Mouse (Mus musculus): ENCODE measurements around the gene Mcpt8. TPM values are rescaled to one million over a fixed set of nuclear protein-coding genes. Genes with fewer than 3 reads are reported as not detected.
A peak's percentile ranks its signal among the peaks of the same experiment; 100 is the strongest.

Gene Mcpt8
- polyA plus RNA-seq, 1 experiment = not detected

DNA sequence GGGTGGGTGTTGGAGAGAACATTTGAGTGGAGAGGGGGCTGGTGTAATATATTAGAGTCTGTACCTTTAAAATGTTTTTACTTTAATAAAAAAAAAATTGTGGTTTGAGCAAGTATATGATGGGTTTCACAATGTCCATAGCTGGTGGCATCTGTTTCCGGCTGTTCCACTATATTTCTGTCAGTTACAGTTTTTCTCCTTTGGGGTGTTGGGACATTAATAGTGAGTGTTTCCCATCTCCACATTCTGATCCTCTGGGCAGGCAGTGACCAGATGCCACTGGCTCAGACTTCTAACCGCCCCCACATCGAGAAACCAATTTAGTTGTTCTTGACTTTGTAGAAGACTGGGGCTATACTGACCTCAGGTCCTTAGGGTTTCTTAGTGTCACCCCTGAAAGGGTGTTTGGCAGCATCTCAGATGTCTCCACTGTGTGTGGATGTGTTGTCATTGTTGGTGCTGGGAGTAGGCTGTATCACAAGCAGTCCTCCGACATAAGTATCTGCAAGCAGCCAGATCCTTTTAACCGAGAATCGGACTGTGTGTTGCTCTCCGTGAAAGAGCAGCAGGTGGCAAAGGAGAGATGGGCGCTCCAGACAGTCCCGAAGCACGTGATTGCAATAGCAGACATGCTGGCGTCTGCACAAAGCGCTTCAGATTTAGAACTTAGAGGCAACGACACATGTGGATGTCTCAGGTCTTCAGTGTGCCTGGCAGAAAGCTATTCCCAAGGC lies 20.5 kb upstream of the Mcpt8 start:
- H3K27ac ChIP-seq (ENCODE audit: control insufficient read depth, insufficient read depth, low read length) = no peak overlapping the region
- no peak overlapping the region for H3K4me3 ChIP-seq (ENCODE audit: control insufficient read depth, insufficient read depth, low read length)
- 67% methylated on average over 13 of the region's 13 CpGs for WGBS
- no peaks in the 10 kb centered on the region for H3K36me3 ChIP-seq (ENCODE audit: control insufficient read depth, insufficient read depth, low read length)
- TF ChIP-seq POLR2A (IDR thresholded peaks at IDR 0.05; ENCODE audit: control insufficient read depth, extremely low read depth, insufficient read depth, low read length, poor library complexity) (no peak), CTCF (IDR thresholded peaks at IDR 0.05; ENCODE audit: borderline replicate concordance, control insufficient read depth, extremely low read depth, insufficient read depth, low read length, poor library complexity) (no peak)
- no peak for DNase-seq
- no peaks in the 10 kb centered on the region for H3K27me3 ChIP-seq (ENCODE audit: control insufficient read depth, insufficient read depth, low read length)
- H3K4me1 ChIP-seq (replicated peaks; ENCODE audit: control insufficient read depth, insufficient read depth, low read length) = no peaks in the 10 kb centered on the region

DNA sequence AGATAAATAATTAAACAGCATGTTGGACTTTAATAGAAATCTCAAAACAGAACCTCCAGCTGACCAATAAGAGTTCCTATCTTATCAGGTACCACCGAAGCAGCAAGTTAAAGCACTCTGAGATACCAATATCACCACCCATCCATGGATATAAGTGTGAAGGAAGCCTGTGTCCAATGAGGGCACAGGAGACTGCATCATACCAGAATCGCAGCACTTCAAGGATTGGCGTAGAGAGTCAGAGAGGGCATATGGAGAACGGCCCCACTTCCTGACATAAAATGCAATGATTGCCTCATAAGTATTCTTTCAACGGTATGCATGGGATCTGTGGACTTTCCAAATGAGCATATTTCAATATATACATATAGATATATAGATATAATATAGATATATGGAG lies 19.9 kb upstream of the Mcpt8 start:
- Histone ChIP-seq H3K4me3 (ENCODE audit: control insufficient read depth, insufficient read depth, low read length) (no peak overlapping the region), H3K4me1 (replicated peaks; ENCODE audit: control insufficient read depth, insufficient read depth, low read length) (no peaks in the 10 kb centered on the region), H3K27ac (ENCODE audit: control insufficient read depth, insufficient read depth, low read length) (no peak overlapping the region), H3K27me3 (ENCODE audit: control insufficient read depth, insufficient read depth, low read length) (no peaks in the 10 kb centered on the region), H3K36me3 (ENCODE audit: control insufficient read depth, insufficient read depth, low read length) (no peaks in the 10 kb centered on the region)
- TF ChIP-seq POLR2A (IDR thresholded peaks at IDR 0.05; ENCODE audit: control insufficient read depth, extremely low read depth, insufficient read depth, low read length, poor library complexity) = no peak
- no peak for TF ChIP-seq CTCF (IDR thresholded peaks at IDR 0.05; ENCODE audit: borderline replicate concordance, control insufficient read depth, extremely low read depth, insufficient read depth, low read length, poor library complexity)
- WGBS = 83% methylated on average over 5 of the region's 5 CpGs
- no peak for DNase-seq

- H3K27me3 ChIP-seq (ENCODE audit: control insufficient read depth, insufficient read depth, low read length) = no peaks in the 10 kb centered on the region
- 66% methylated on average over 3 of the region's 3 CpGs for WGBS
- no peaks in the 10 kb centered on the region for H3K36me3 ChIP-seq (ENCODE audit: control insufficient read depth, insufficient read depth, low read length)
- TF ChIP-seq POLR2A (IDR thresholded peaks at IDR 0.05; ENCODE audit: control insufficient read depth, extremely low read depth, insufficient read depth, low read length, poor library complexity) = no peak
- no peak for TF ChIP-seq CTCF (IDR thresholded peaks at IDR 0.05; ENCODE audit: borderline replicate concordance, control insufficient read depth, extremely low read depth, insufficient read depth, low read length, poor library complexity)
- no peak overlapping the region for H3K4me3 ChIP-seq (ENCODE audit: control insufficient read depth, insufficient read depth, low read length)
- H3K4me1 ChIP-seq (replicated peaks; ENCODE audit: control insufficient read depth, insufficient read depth, low read length) = no peaks in the 10 kb centered on the region
- H3K27ac ChIP-seq (ENCODE audit: control insufficient read depth, insufficient read depth, low read length) = no peak overlapping the region
- DNase-seq = no peak
Observed at GRCm38 (mm10) chr14:56103452-56103851, 18.4 kb upstream of the Mcpt8 start.

GRCm38 (mm10) chr14:56102386-56102785 lies 17.3 kb upstream of the Mcpt8 start, which contains the start of gene Ctsg:
Gene Ctsg (minus strand): TSS chr14:56102574.
- Histone ChIP-seq H3K27ac (ENCODE audit: control insufficient read depth, insufficient read depth, low read length) (no peak within 1 kb of the TSS), H3K4me1 (replicated peaks; ENCODE audit: control insufficient read depth, insufficient read depth, low read length) (no peaks in the 10 kb centered on the region), H3K27me3 (ENCODE audit: control insufficient read depth, insufficient read depth, low read length) (no peaks in the 10 kb centered on the region), H3K4me3 (ENCODE audit: control insufficient read depth, insufficient read depth, low read length) (no peak within 1 kb of the TSS), H3K36me3 (ENCODE audit: control insufficient read depth, insufficient read depth, low read length) (no peaks in the 10 kb centered on the region)
- DNase-seq = no peak
- 19% methylated on average over 10 of the region's 10 CpGs for WGBS
- TF ChIP-seq POLR2A (IDR thresholded peaks at IDR 0.05; ENCODE audit: control insufficient read depth, extremely low read depth, insufficient read depth, low read length, poor library complexity) (no peak), CTCF (IDR thresholded peaks at IDR 0.05; ENCODE audit: borderline replicate concordance, control insufficient read depth, extremely low read depth, insufficient read depth, low read length, poor library complexity) (no peak)

GRCm38 (mm10) chr14:56098940-56099339 lies 13.9 kb upstream of the Mcpt8 start:
- WGBS = 77% methylated on average over 4 of the region's 4 CpGs
- H3K4me1 ChIP-seq (replicated peaks; ENCODE audit: control insufficient read depth, insufficient read depth, low read length) = no peaks in the 10 kb centered on the region

DNA sequence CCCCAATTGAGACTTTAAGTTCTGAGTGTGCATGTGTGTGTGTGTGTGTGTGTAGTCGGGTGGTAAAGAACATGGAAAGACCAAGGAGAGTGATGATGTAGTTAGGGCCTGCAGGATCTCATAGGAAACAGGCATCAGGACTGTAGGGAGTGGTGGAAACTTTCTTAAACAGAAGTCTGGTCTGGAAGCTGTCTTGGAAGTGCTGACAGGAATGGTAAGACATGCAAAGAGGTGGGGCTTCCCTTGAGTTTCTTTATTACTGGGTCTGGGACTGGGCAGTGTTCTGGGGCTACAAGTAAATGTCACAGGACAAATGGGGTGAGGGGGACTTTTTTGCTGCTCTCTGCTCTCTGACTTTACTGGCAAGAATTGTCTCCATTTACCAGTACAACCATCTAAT lies 12.5 kb upstream of the Mcpt8 start:
- 90% methylated on average over 1 of the region's 1 CpGs for WGBS
- TF ChIP-seq CTCF (IDR thresholded peaks at IDR 0.05; ENCODE audit: borderline replicate concordance, control insufficient read depth, extremely low read depth, insufficient read depth, low read length, poor library complexity) (no peak), POLR2A (IDR thresholded peaks at IDR 0.05; ENCODE audit: control insufficient read depth, extremely low read depth, insufficient read depth, low read length, poor library complexity) (no peak)
- no peak overlapping the region for H3K27ac ChIP-seq (ENCODE audit: control insufficient read depth, insufficient read depth, low read length)
- DNase-seq = no peak
- no peaks in the 10 kb centered on the region for H3K27me3 ChIP-seq (ENCODE audit: control insufficient read depth, insufficient read depth, low read length)
- no peaks in the 10 kb centered on the region for H3K36me3 ChIP-seq (ENCODE audit: control insufficient read depth, insufficient read depth, low read length)
- no peaks in the 10 kb centered on the region for H3K4me1 ChIP-seq (replicated peaks; ENCODE audit: control insufficient read depth, insufficient read depth, low read length)
- H3K4me3 ChIP-seq (ENCODE audit: control insufficient read depth, insufficient read depth, low read length) = no peak overlapping the region

More at GRCm38 (mm10) chr14:56098940-56099339, 13.9 kb upstream of the Mcpt8 start:
- peak; percentile 25 for DNase-seq
- Histone ChIP-seq H3K27me3 (ENCODE audit: control insufficient read depth, insufficient read depth, low read length) (no peaks in the 10 kb centered on the region), H3K36me3 (ENCODE audit: control insufficient read depth, insufficient read depth, low read length) (no peaks in the 10 kb centered on the region), H3K4me3 (ENCODE audit: control insufficient read depth, insufficient read depth, low read length) (no peak overlapping the region), H3K27ac (ENCODE audit: control insufficient read depth, insufficient read depth, low read length) (no peak overlapping the region)
- TF ChIP-seq POLR2A (IDR thresholded peaks at IDR 0.05; ENCODE audit: control insufficient read depth, extremely low read depth, insufficient read depth, low read length, poor library complexity) (no peak), CTCF (IDR thresholded peaks at IDR 0.05; ENCODE audit: borderline replicate concordance, control insufficient read depth, extremely low read depth, insufficient read depth, low read length, poor library complexity) (no peak)
